Comparison of ENCODE assay signal across 27 mouse cellular contexts in the genomic region with DNA sequence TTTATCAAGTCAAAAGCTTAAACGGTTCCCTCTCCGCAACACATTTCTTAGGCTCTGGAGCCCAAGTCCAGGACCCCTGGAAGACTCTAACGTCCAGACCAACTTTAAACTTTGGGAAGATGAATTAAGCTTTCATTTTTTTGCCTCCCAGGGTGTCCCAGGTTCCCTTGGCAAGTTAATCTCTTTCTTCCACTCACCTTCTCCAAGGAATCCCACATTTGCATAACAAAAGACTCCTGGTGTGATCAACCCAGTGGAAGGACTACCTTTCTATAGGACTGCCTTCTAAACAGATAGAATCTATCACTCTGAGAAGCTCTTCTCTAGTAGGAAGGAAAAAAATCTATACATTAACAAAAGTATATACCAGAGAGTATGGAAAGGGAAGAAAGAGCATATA.
"Had no signal": no experiment of that assay in that cellular context is flagged by ENCODE, and none has a peak within 500 bp of the region (broad histone marks: within the 10 kb centered on the region; RNA-seq: fewer than 3 reads in every experiment).

No protein-coding gene starts in this region.

- H3K4me3 ChIP-seq: heart, embryonic 13.5 days; heart, embryonic 15.5 days; hindbrain, embryonic 10.5 days; hindbrain, embryonic 12.5 days; intestine, embryonic 15.5 days; limb, embryonic 13.5 days; limb, embryonic 15.5 days; liver, embryonic 12.5 days had no signal

- H3K4me1 ChIP-seq: heart, embryonic 13.5 days; heart, embryonic 15.5 days; hindbrain, embryonic 10.5 days; hindbrain, embryonic 12.5 days; intestine, embryonic 15.5 days; limb, embryonic 13.5 days; limb, embryonic 15.5 days; liver, embryonic 12.5 days had no signal

- H3K27ac ChIP-seq: heart, embryonic 13.5 days; heart, embryonic 15.5 days; hindbrain, embryonic 10.5 days; hindbrain, embryonic 12.5 days; hindbrain, embryonic 14.5 days; intestine, embryonic 15.5 days; limb, embryonic 13.5 days; limb, embryonic 15.5 days; liver, embryonic 12.5 days; liver, embryonic 14.5 days had no signal

- H3K36me3 ChIP-seq: heart, embryonic 13.5 days; heart, embryonic 15.5 days; hindbrain, embryonic 10.5 days; hindbrain, embryonic 12.5 days; intestine, embryonic 15.5 days; limb, embryonic 13.5 days; limb, embryonic 15.5 days; liver, embryonic 12.5 days had no signal

- H3K4me2 ChIP-seq: heart, embryonic 11.5 days; heart, embryonic 13.5 days; heart, embryonic 15.5 days; hindbrain, embryonic 12.5 days; hindbrain, embryonic 14.5 days; intestine, embryonic 15.5 days; limb, embryonic 13.5 days; limb, embryonic 15.5 days; liver, embryonic 12.5 days had no signal

- DNase-seq: gastrocnemius, postnatal 14 days; gastrocnemius, postnatal 36 days; heart, adult 18-20 months; heart, postnatal 14 days; heart, postnatal 36 days; kidney, adult 18-20 months; kidney, adult 8-10 months; kidney, postnatal 10 days; kidney, postnatal 25 days; kidney, postnatal 4 days; layer of hippocampus, adult 9-11 months; layer of hippocampus, postnatal 36 days; left cerebral cortex, postnatal 4 days had no signal

- ATAC-seq: hindbrain, embryonic 16.5 days; inflammation-experienced regulatory T-cells, adult 6 months; intestine, embryonic 15.5 days; intestine, postnatal 0 days; liver, embryonic 12.5 days had no signal

- H3K27me3 ChIP-seq: heart, embryonic 13.5 days; heart, embryonic 15.5 days; hindbrain, embryonic 12.5 days; intestine, embryonic 15.5 days; limb, embryonic 13.5 days; limb, embryonic 15.5 days; liver, embryonic 12.5 days had no signal

- H3K9ac ChIP-seq: heart, embryonic 13.5 days; heart, embryonic 15.5 days; hindbrain, embryonic 12.5 days; hindbrain, embryonic 14.5 days; intestine, embryonic 15.5 days; limb, embryonic 13.5 days; limb, embryonic 15.5 days; liver, embryonic 12.5 days; liver, embryonic 14.5 days had no signal

- H3K9me3 ChIP-seq: heart, embryonic 13.5 days; heart, embryonic 15.5 days; hindbrain, embryonic 10.5 days; hindbrain, embryonic 12.5 days; intestine, embryonic 15.5 days; limb, embryonic 13.5 days; limb, embryonic 15.5 days; liver, embryonic 12.5 days had no signal
